Mouse (Mus musculus): Measurements from ENCODE around the gene Armh3. TPM values are rescaled to one million over a fixed set of nuclear protein-coding genes. Genes with fewer than 3 reads are reported as not detected.
"Not testable (repeated sequence)": the region's sequence is repeated elsewhere in the genome, so short reads cannot be mapped to it uniquely, and the experiment has no call there.

Armh3 gene
- polyA plus RNA-seq, 1 experiment from 2014 or later, result 25.0 TPM

GRCm38 (mm10) chr19:45999378-45999777 is 1.1 kb upstream of the Armh3 start:
- 70% methylated on average over 1 of the region's 1 CpGs for WGBS

GRCm38 (mm10) chr19:45998694-45999217 is 468 bp upstream of the Armh3 start:
- Histone ChIP-seq H3K4me3 (peak overlapping the region; percentile 89), H3K36me3 (peaks cover 8% of the 10 kb centered on the region), H3K4me1 (replicated peaks) (peaks cover 18% of the 10 kb centered on the region), H3K27ac (replicated peaks) (0 out of 2 replicates have a peak overlapping the region, but pooled peaks have one; percentile 97), H3K4me2 (peak overlapping the region; percentile 68), H3K9me3 (0 out of 2 replicates have a peak, but pooled peaks cover 5% of the 10 kb centered on the region), H3K9ac (peak overlapping the region; percentile 95), H3K27me3 (peaks cover 7% of the 10 kb centered on the region)
- WGBS, result 9% methylated on average over 8 of the region's 8 CpGs
- peak; percentile 41 for ATAC-seq (ENCODE audit: low read depth)

More at GRCm38 (mm10) chr19:45999378-45999777, 1.1 kb upstream of the Armh3 start:
- Histone ChIP-seq H3K4me3 (no peak overlapping the region), H3K27me3 (peaks cover 13% of the 10 kb centered on the region), H3K4me2 (peak overlapping the region; percentile 68; the same call in 1 of the 2 replicates), H3K4me1 (replicated peaks) (peaks cover 24% of the 10 kb centered on the region), H3K36me3 (peaks cover 8% of the 10 kb centered on the region), H3K27ac (replicated peaks) (no peak overlapping the region), H3K9ac (no peak overlapping the region), H3K9me3 (0 out of 2 replicates have a peak, but pooled peaks cover 5% of the 10 kb centered on the region)
- no peak for ATAC-seq (ENCODE audit: low read depth)

GRCm38 (mm10) chr19:45997365-45997764 is 923 bp downstream of the Armh3 start:
- WGBS, result 69% methylated on average over 5 of the region's 5 CpGs
- ATAC-seq (ENCODE audit: low read depth), result peak; percentile 6; the same call in 1 of the 2 replicates

GRCm38 (mm10) chr19:45993981-45994737 is 4.1 kb downstream of the Armh3 start:
- Histone ChIP-seq H3K36me3 (peaks cover 8% of the 10 kb centered on the region), H3K9ac (no peak overlapping the region), H3K27ac (replicated peaks) (no peak overlapping the region), H3K4me3 (no peak overlapping the region), H3K4me2 (no peak overlapping the region), H3K4me1 (replicated peaks) (peaks cover 11% of the 10 kb centered on the region), H3K9me3 (0 out of 2 replicates have a peak, but pooled peaks cover 5% of the 10 kb centered on the region), H3K27me3 (no peaks in the 10 kb centered on the region)
- no peak for ATAC-seq (ENCODE audit: low read depth)
- WGBS, result 97% methylated on average over 13 of the region's 13 CpGs

More at GRCm38 (mm10) chr19:45997365-45997764, 923 bp downstream of the Armh3 start:
- Histone ChIP-seq H3K4me1 (replicated peaks) (peaks cover 11% of the 10 kb centered on the region), H3K9ac (peak overlapping the region; percentile 95), H3K9me3 (0 out of 2 replicates have a peak, but pooled peaks cover 5% of the 10 kb centered on the region), H3K27ac (replicated peaks) (no peak overlapping the region; the same call in 1 of the 2 replicates), H3K4me2 (peak overlapping the region; percentile 68), H3K27me3 (no peaks in the 10 kb centered on the region; the same call in 1 of the 2 replicates), H3K36me3 (peaks cover 8% of the 10 kb centered on the region), H3K4me3 (peak overlapping the region; percentile 89)

GRCm38 (mm10) chr19:45993441-45993840 is 4.8 kb downstream of the Armh3 start:
- H3K4me1 ChIP-seq (replicated peaks), result peaks cover 11% of the 10 kb centered on the region
- H3K27ac ChIP-seq (replicated peaks); H3K9me3 ChIP-seq; H3K36me3 ChIP-seq; H3K9ac ChIP-seq; H3K27me3 ChIP-seq; H3K4me3 ChIP-seq; ATAC-seq (ENCODE audit: low read depth); H3K4me2 ChIP-seq: not testable (repeated sequence)
- WGBS, result 90% methylated on average over 6 of the region's 6 CpGs

- H3K27ac ChIP-seq (replicated peaks), result no peak overlapping the region
- 94% methylated on average over 3 of the region's 3 CpGs for WGBS
- 0 out of 2 replicates have a peak, but pooled peaks cover 5% of the 10 kb centered on the region for H3K9me3 ChIP-seq
- H3K9ac ChIP-seq, result no peak overlapping the region
- H3K4me1 ChIP-seq (replicated peaks), result no peaks in the 10 kb centered on the region
- no peaks in the 10 kb centered on the region for H3K27me3 ChIP-seq
- no peak overlapping the region for H3K4me2 ChIP-seq
- ATAC-seq (ENCODE audit: low read depth), result no peak
- peaks cover 18% of the 10 kb centered on the region for H3K36me3 ChIP-seq
- H3K4me3 ChIP-seq, result no peak overlapping the region
Observed at GRCm38 (mm10) chr19:45991171-45991570, 7.1 kb downstream of the Armh3 start.

- no peak for ATAC-seq (ENCODE audit: low read depth)
- no peak overlapping the region for H3K9ac ChIP-seq
- no peaks in the 10 kb centered on the region for H3K27me3 ChIP-seq
- no peak overlapping the region for H3K4me2 ChIP-seq
- H3K27ac ChIP-seq (replicated peaks), result no peak overlapping the region
- no peaks in the 10 kb centered on the region for H3K9me3 ChIP-seq
- peaks cover 10% of the 10 kb centered on the region; the same call in 1 of the 2 replicates for H3K36me3 ChIP-seq
- H3K4me1 ChIP-seq (replicated peaks), result no peaks in the 10 kb centered on the region
- no peak overlapping the region for H3K4me3 ChIP-seq
- 97% methylated on average over 3 of the region's 3 CpGs for WGBS
Observed at GRCm38 (mm10) chr19:45988238-45988637, 10.1 kb downstream of the Armh3 start.

- no peak overlapping the region for H3K4me2 ChIP-seq
- ATAC-seq (ENCODE audit: low read depth), result no peak
- H3K36me3 ChIP-seq, result peaks cover 17% of the 10 kb centered on the region; the same call in 1 of the 2 replicates
- H3K4me1 ChIP-seq (replicated peaks), result no peaks in the 10 kb centered on the region
- no peak overlapping the region for H3K9ac ChIP-seq
- no peak overlapping the region for H3K4me3 ChIP-seq
- no peak overlapping the region for H3K27ac ChIP-seq (replicated peaks)
- no peaks in the 10 kb centered on the region for H3K27me3 ChIP-seq
- H3K9me3 ChIP-seq, result no peaks in the 10 kb centered on the region
Observed at GRCm38 (mm10) chr19:45984379-45984778, 13.9 kb downstream of the Armh3 start.

- H3K4me2 ChIP-seq, result no peak overlapping the region
- H3K4me1 ChIP-seq (replicated peaks), result peaks cover 20% of the 10 kb centered on the region
- 6% methylated on average over 5 of the region's 5 CpGs for WGBS
- H3K27ac ChIP-seq (replicated peaks), result 0 out of 2 replicates have a peak overlapping the region, but pooled peaks have one; percentile 34
- no peaks in the 10 kb centered on the region for H3K27me3 ChIP-seq
- ATAC-seq (ENCODE audit: low read depth), result peak; percentile 53; the same call in 1 of the 2 replicates
- H3K9ac ChIP-seq, result no peak overlapping the region
- H3K9me3 ChIP-seq, result no peaks in the 10 kb centered on the region
- H3K4me3 ChIP-seq, result no peak overlapping the region
- H3K36me3 ChIP-seq, result peaks cover 60% of the 10 kb centered on the region
Observed at GRCm38 (mm10) chr19:45960770-45961169, 37.5 kb downstream of the Armh3 start.

- no peak for ATAC-seq (ENCODE audit: low read depth)
- Histone ChIP-seq H3K9ac (no peak overlapping the region), H3K4me2 (no peak overlapping the region), H3K27ac (replicated peaks) (no peak overlapping the region), H3K9me3 (no peaks in the 10 kb centered on the region), H3K27me3 (no peaks in the 10 kb centered on the region), H3K36me3 (peaks cover 50% of the 10 kb centered on the region), H3K4me1 (replicated peaks) (peaks cover 17% of the 10 kb centered on the region), H3K4me3 (no peak overlapping the region)
- WGBS, result 94% methylated on average over 7 of the region's 7 CpGs
Observed at GRCm38 (mm10) chr19:45956736-45957135, 41.6 kb downstream of the Armh3 start.

- peaks cover 58% of the 10 kb centered on the region for H3K36me3 ChIP-seq
- WGBS, result 4% methylated on average over 3 of the region's 3 CpGs
- no peak for ATAC-seq (ENCODE audit: low read depth)
Observed at GRCm38 (mm10) chr19:45953286-45953685, 45.0 kb downstream of the Armh3 start.

GRCm38 (mm10) chr19:45949236-45949635 is 49.1 kb downstream of the Armh3 start:
- no peak for ATAC-seq (ENCODE audit: low read depth)
- H3K9me3 ChIP-seq, result no peaks in the 10 kb centered on the region
- no peak overlapping the region for H3K4me3 ChIP-seq
- no peak overlapping the region for H3K4me2 ChIP-seq
- WGBS, result 85% methylated on average over 6 of the region's 6 CpGs
- H3K4me1 ChIP-seq (replicated peaks), result no peaks in the 10 kb centered on the region
- no peaks in the 10 kb centered on the region for H3K27me3 ChIP-seq
- no peak overlapping the region for H3K27ac ChIP-seq (replicated peaks)
- peaks cover 44% of the 10 kb centered on the region for H3K36me3 ChIP-seq
- no peak overlapping the region for H3K9ac ChIP-seq

More at GRCm38 (mm10) chr19:45953286-45953685, 45.0 kb downstream of the Armh3 start:
- Histone ChIP-seq H3K9ac (no peak overlapping the region), H3K4me3 (no peak overlapping the region), H3K4me1 (replicated peaks) (no peaks in the 10 kb centered on the region), H3K27ac (replicated peaks) (no peak overlapping the region), H3K4me2 (no peak overlapping the region), H3K9me3 (no peaks in the 10 kb centered on the region), H3K27me3 (no peaks in the 10 kb centered on the region)
